ENCODE assay signal across 14 mouse cellular contexts in genomic region chr19:37881431-37882081, GRCm38 (mm10).
DNase-seq lines count a peak whose midpoint lies in the region; ATAC-seq lines count a peak whose summit lies in the region.
"Had no signal": no experiment of that assay in that cellular context is flagged by ENCODE, and none has a peak within 500 bp of the region (broad histone marks: within the 10 kb centered on the region; RNA-seq: fewer than 3 reads in every experiment).

No protein-coding gene starts in this region.

- no peak for ATAC-seq in forebrain, embryonic 12.5 days (ENCODE audit: low FRiP score)
- ATAC-seq in kidney, embryonic 16.5 days (ENCODE audit: low FRiP score, low TSS enrichment) = no peak
- ATAC-seq in forebrain, embryonic 16.5 days = peak; percentile 49; the same call in 1 of the 2 replicates

- no peaks in the 10 kb centered on the region for H3K9me3 ChIP-seq in forebrain, embryonic 10.5 days
- H3K9me3 ChIP-seq in forebrain, embryonic 12.5 days = no peaks in the 10 kb centered on the region
- no peaks in the 10 kb centered on the region for H3K9me3 ChIP-seq in kidney, embryonic 16.5 days (ENCODE audit: low read length)
- no peaks in the 10 kb centered on the region for H3K9me3 ChIP-seq in forebrain, embryonic 16.5 days (ENCODE audit: control insufficient read depth, low read length)
- H3K9me3 ChIP-seq: embryonic facial prominence, embryonic 12.5 days had no signal

- WGBS in forebrain, embryonic 10.5 days = 2% methylated on average over 9 of the region's 9 CpGs
- 1% methylated on average over 9 of the region's 9 CpGs for WGBS in forebrain, embryonic 12.5 days
- 9% methylated on average over 9 of the region's 9 CpGs for WGBS in kidney, embryonic 16.5 days
- 2% methylated on average over 9 of the region's 9 CpGs for WGBS in forebrain, embryonic 16.5 days

- peaks cover 54% of the 10 kb centered on the region for H3K4me1 ChIP-seq in forebrain, embryonic 10.5 days
- H3K4me1 ChIP-seq in forebrain, embryonic 12.5 days = peaks cover 17% of the 10 kb centered on the region
- H3K4me1 ChIP-seq in kidney, embryonic 16.5 days (ENCODE audit: insufficient read depth, low read length) = peaks cover 10% of the 10 kb centered on the region
- peaks cover 11% of the 10 kb centered on the region for H3K4me1 ChIP-seq in forebrain, embryonic 16.5 days (replicated peaks; ENCODE audit: control insufficient read depth, insufficient read depth, low read length)

- H3K27me3 ChIP-seq in forebrain, embryonic 10.5 days (ENCODE audit: poor library complexity, severe bottlenecking) = peaks cover 100% of the 10 kb centered on the region
- peaks cover 95% of the 10 kb centered on the region for H3K27me3 ChIP-seq in forebrain, embryonic 12.5 days
- H3K27me3 ChIP-seq in kidney, embryonic 16.5 days (ENCODE audit: insufficient read depth, low read length) = peaks cover 29% of the 10 kb centered on the region
- H3K27me3 ChIP-seq in forebrain, embryonic 16.5 days (replicated peaks; ENCODE audit: control insufficient read depth, insufficient read depth, low read length) = peaks cover 61% of the 10 kb centered on the region

- H3K27ac ChIP-seq in forebrain, embryonic 10.5 days = no peak overlapping the region
- H3K27ac ChIP-seq in forebrain, embryonic 12.5 days = no peak overlapping the region
- H3K27ac ChIP-seq in kidney, embryonic 16.5 days (ENCODE audit: low read length) = no peak overlapping the region
- H3K27ac ChIP-seq in forebrain, embryonic 16.5 days (ENCODE audit: low read length) = no peak overlapping the region
- H3K27ac ChIP-seq: embryonic facial prominence, embryonic 12.5 days; heart, adult 2 months had no signal

- H3K4me2 ChIP-seq in forebrain, embryonic 12.5 days = no peak overlapping the region
- H3K4me2 ChIP-seq in kidney, embryonic 16.5 days (replicated peaks; ENCODE audit: low read depth, low read length) = no peak overlapping the region
- no peak overlapping the region for H3K4me2 ChIP-seq in forebrain, embryonic 16.5 days (ENCODE audit: low read length)
- H3K4me2 ChIP-seq: embryonic facial prominence, embryonic 12.5 days had no signal

- DNase-seq in forebrain, embryonic 10.5 days (ENCODE audit: extremely low spot score, low spot score) = peak; percentile 62
- DNase-seq in kidney, postnatal 4 days = peak; percentile 46 to 60
- DNase-seq in R1 (ENCODE audit: low read depth, low spot score) = peak; percentile 66
- no peak for DNase-seq in thymus, postnatal 10 days (ENCODE audit: low spot score in 2 of 2)
- no peak for DNase-seq in ovary, postnatal 36 days (ENCODE audit: low spot score)
- DNase-seq: adrenal gland, adult 2 months; cerebellum, adult 2 months; heart, adult 2 months; lung, adult 2 months; right cerebral cortex, postnatal 25 days had no signal

- no peak overlapping the region for H3K4me3 ChIP-seq in forebrain, embryonic 10.5 days
- H3K4me3 ChIP-seq in forebrain, embryonic 12.5 days (replicated peaks) = no peak overlapping the region
- no peak overlapping the region for H3K4me3 ChIP-seq in kidney, embryonic 16.5 days (ENCODE audit: low read length)
- no peak overlapping the region for H3K4me3 ChIP-seq in forebrain, embryonic 16.5 days (replicated peaks; ENCODE audit: low read length)
- H3K4me3 ChIP-seq: embryonic facial prominence, embryonic 12.5 days; heart, adult 2 months had no signal

- no peak overlapping the region for H3K9ac ChIP-seq in forebrain, embryonic 12.5 days
- H3K9ac ChIP-seq in kidney, embryonic 16.5 days (replicated peaks; ENCODE audit: low read length) = no peak overlapping the region
- no peak overlapping the region for H3K9ac ChIP-seq in forebrain, embryonic 16.5 days (replicated peaks; ENCODE audit: low read depth, low read length)
- H3K9ac ChIP-seq: embryonic facial prominence, embryonic 12.5 days had no signal

- H3K36me3 ChIP-seq in forebrain, embryonic 10.5 days (replicated peaks) = no peaks in the 10 kb centered on the region
- no peaks in the 10 kb centered on the region for H3K36me3 ChIP-seq in forebrain, embryonic 12.5 days (replicated peaks)
- H3K36me3 ChIP-seq in kidney, embryonic 16.5 days (ENCODE audit: insufficient read depth, low read length) = no peaks in the 10 kb centered on the region
- H3K36me3 ChIP-seq in forebrain, embryonic 16.5 days (ENCODE audit: control insufficient read depth, insufficient read depth) = no peaks in the 10 kb centered on the region
- H3K36me3 ChIP-seq: embryonic facial prominence, embryonic 12.5 days had no signal

Comparison
In these comparisons a context has a peak if more than half of its experiments do, and no peak if none do; other contexts are left out.
1. DNase-seq: peak in forebrain, embryonic 10.5 days (single experiment), kidney, postnatal 4 days (2 of 2) and R1 (single experiment); none in thymus, postnatal 10 days (0 of 2) and ovary, postnatal 36 days (single experiment).